Mouse (Mus musculus) heart, postnatal 0 days (tissue): ENCODE data around the gene Aldh18a1.

Source experiments
- CTCF ChIP-seq: IDR thresholded peaks from 2 replicates; pipeline ENCODE4 v1.5.1; 2016; ENCODE audit warnings: antibody characterized with exemption, control low read depth, low read depth
- EP300 ChIP-seq: IDR thresholded peaks from 2 replicates; pipeline ENCODE4 v1.6.1; 2016; ENCODE audit warnings: antibody characterized with exemption, low read depth

DNA sequence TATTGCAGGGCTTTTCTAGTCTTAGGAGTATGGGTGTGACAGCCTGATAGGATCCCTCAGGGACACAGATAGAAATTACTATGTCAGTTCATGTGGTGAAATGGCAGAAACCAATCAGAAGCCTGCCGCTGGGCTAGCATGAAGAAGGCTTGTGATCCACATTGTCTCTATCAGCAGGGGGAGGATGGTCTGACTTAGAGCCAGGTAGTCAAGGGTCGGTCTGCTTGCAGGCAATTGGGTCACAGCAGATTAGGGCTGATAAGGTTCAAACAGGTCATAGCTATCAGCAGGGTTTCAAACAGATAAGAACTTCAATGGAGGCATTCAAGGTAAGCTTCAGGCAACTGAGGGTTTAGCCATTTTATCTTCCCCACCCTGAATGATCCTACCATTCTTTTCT, 7.4 kb downstream of the Aldh18a1 start:
- TF ChIP-seq CTCF, result no peak
- no peak for TF ChIP-seq EP300
